ENCODE assay signal across 8 mouse cellular contexts in genomic region chr14:21986733-21987659, GRCm38 (mm10). TPM values are rescaled to one million over a fixed set of nuclear protein-coding genes. Genes with fewer than 3 reads are reported as not detected.
DNase-seq lines count a peak whose midpoint lies in the region; ATAC-seq and TF ChIP-seq lines count a peak whose summit lies in the region.

No protein-coding gene starts in this region.

- no peak for TF ChIP-seq CTCF in lung, adult 2 months (IDR thresholded peaks at IDR 0.05; ENCODE audit: insufficient read depth, low read length)

- H3K4me1 ChIP-seq in forebrain, embryonic 15.5 days = peaks cover 74% of the 10 kb centered on the region
- H3K4me1 ChIP-seq in lung, adult 2 months (ENCODE audit: control insufficient read depth, insufficient read depth, low read length) = peaks cover 3% of the 10 kb centered on the region; the same call in 1 of the 2 replicates

- WGBS in forebrain, embryonic 15.5 days = under 1% methylated on average over 59 of the region's 61 CpGs
- WGBS in lung, adult 2 months = under 1% methylated on average over 43 of the region's 61 CpGs

- H3K27ac ChIP-seq in forebrain, embryonic 15.5 days (replicated peaks) = peak overlapping the region; percentile 89

- H3K27me3 ChIP-seq in forebrain, embryonic 15.5 days = peaks cover 69% of the 10 kb centered on the region

- DNase-seq in heart, adult 18-20 months = peak; percentile 14 to 50
- no peak for DNase-seq in heart, adult 8-10 months (ENCODE audit: low spot score)
- peak; percentile 50 for DNase-seq in adipocyte (ENCODE audit: low spot score)
- peak; percentile 36 for DNase-seq in kidney, adult 11 months
- DNase-seq in lung, adult 2 months = peak; percentile 73
- DNase-seq in ovary, postnatal 36 days (ENCODE audit: low spot score) = peak; percentile 23

- peak overlapping the region; percentile 87 for H3K4me2 ChIP-seq in forebrain, embryonic 15.5 days (replicated peaks)

- TF ChIP-seq POLR2A in lung, adult 2 months (IDR thresholded peaks at IDR 0.05; ENCODE audit: borderline replicate concordance, extremely low read depth, low read depth, low read length) = peak; percentile 4; the same call in 1 of the 2 replicates

- H3K4me3 ChIP-seq in forebrain, embryonic 15.5 days = peak overlapping the region; percentile 58
- peak overlapping the region; percentile 78 for H3K4me3 ChIP-seq in lung, adult 2 months (replicated peaks; ENCODE audit: extremely low read depth, low read depth, low read length)

- ATAC-seq in forebrain, embryonic 15.5 days (replicated peaks) = peak; percentile 15
- ATAC-seq in inflammation-experienced regulatory T-cells, adult 6 months = no peak

- H3K36me3 ChIP-seq in forebrain, embryonic 15.5 days = no peaks in the 10 kb centered on the region

- H3K9me3 ChIP-seq in forebrain, embryonic 15.5 days = no peaks in the 10 kb centered on the region

- peak overlapping the region; percentile 59 for H3K9ac ChIP-seq in forebrain, embryonic 15.5 days (replicated peaks)

RNA-seq across cellular contexts. Expression of gene Zfp503, which starts 2.4 kb away (rescaled TPM):
- 1 to 10 TPM; 1.2 to 2.0 TPM for total RNA-seq in heart, adult 18-20 months (2021)
- total RNA-seq in heart, adult 8-10 months (2022) = 1 to 10 TPM; 1.9 to 2.2 (median 2.2) TPM
- polyA plus RNA-seq in forebrain, embryonic 15.5 days (2015; fragmentation: Nextera tagmentation; extraction: Ambion mirVana) = 7.4 TPM in 2 replicates
- 48.6 and 75.9 TPM in 2 replicates for polyA plus RNA-seq in lung, adult 2 months (2012; rRNA removed)
- polyA plus RNA-seq in inflammation-experienced regulatory T-cells, adult 6 months (2017; shearing (Covaris generic)) = not detected

RNA-seq across cellular contexts. Expression of gene Lrmda, which starts 32.5 kb away (rescaled TPM):
- total RNA-seq in heart, adult 18-20 months (2021) = 1 to 10 TPM; 1.5 to 2.4 TPM
- total RNA-seq in heart, adult 8-10 months (2022) = 1 to 10 TPM; 1.8 to 3.0 (median 2.4) TPM
- polyA plus RNA-seq in forebrain, embryonic 15.5 days (2015; fragmentation: Nextera tagmentation; extraction: Ambion mirVana) = 0.15 TPM in 1 of 2 replicates, not detected in the other
- 1.3 and 1.8 TPM in 2 replicates for polyA plus RNA-seq in lung, adult 2 months (2012; rRNA removed)
- not detected for polyA plus RNA-seq in inflammation-experienced regulatory T-cells, adult 6 months (2017; shearing (Covaris generic))
